Mouse (Mus musculus) erythroblast, embryonic 14.5 days (primary cell): ENCODE measurements around the gene Rbfox1.

ENCODE experiments used
- GATA1 ChIP-seq: IDR thresholded peaks from 2 replicates; pipeline ENCODE4 v1.6.1; 2012; ENCODE audit warnings: low read length, inconsistent platforms, mixed read lengths
- TAL1 ChIP-seq: IDR thresholded peaks from 3 replicates; pipeline ENCODE4 v1.6.1; 2012; ENCODE audit warnings: low read length, inconsistent platforms, mixed read lengths

DNA sequence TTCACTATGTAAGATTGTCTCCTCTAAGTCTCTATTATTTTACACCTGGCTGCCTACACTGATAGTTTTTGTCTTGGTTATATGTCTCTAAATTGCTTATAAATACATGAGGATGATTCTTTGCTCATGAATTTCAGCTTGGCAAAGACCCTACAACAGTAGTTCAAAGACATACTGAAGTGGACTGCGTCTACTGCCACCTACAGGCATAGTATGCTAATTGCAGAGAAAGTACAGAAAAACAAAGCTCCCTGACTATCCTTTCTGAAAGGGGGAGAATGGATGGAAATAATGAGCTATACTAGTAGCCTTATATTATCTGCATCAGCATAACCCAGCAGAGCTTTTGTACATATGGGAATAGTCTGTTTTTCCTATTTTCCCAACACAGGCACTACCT is 1390.7 kb downstream of the Rbfox1 start:
- no peak for TF ChIP-seq TAL1
- TF ChIP-seq GATA1 = no peak
